Mouse (Mus musculus): Measurements from ENCODE around the gene Pml.

DNA sequence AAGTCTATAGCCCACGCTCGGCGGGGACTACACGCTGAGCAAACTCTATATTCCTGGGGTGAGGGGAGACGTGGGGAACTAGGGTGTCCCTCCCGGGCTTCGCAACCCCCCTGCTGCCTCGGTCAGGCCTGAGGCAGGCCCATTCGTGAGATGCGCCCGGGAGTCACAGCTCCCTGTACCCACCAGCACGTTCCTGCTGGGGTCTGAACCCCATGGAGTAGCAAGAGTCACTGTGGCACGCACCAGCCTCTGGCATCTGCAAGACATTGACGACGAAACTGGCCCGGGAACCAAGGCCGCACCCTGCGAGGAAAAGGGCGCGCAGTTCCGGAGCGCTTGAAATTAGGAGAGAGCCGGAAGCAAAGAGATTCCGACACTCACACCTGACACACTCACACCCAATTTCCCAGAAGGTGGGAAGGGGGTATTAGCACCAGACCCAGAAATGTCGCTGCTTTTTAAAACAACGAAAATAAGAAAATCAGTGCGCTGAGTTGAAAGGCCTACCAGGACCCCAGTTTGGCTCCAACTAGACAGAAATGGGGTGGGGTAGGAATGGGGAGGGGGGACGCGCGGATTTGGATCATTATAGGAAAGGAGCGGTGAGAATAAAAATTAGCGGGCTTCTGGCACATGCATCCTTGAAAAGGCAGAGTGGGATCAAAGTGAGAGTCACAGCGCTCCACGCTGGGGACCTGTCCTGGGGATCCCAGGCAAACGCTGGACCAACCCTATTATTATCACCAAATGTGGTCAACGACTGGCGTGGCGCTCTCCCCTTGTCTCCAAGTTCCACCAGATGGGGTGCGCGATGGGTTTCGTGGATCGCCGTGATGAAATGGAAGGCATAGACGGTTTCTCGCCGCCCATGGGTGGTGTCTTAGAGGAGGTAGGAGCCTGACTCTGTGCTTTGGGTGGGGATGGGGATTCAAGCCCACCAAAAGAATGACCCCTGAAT is 52.7 kb downstream of the Pml start:
- TF ChIP-seq CTCF (conservative IDR thresholded peaks at IDR 0.05; ENCODE audit: low read length) (no peak), POU5F1 (IDR thresholded peaks at IDR 0.05; ENCODE audit: borderline replicate concordance, low read length) (no peak), NANOG (IDR thresholded peaks at IDR 0.05; ENCODE audit: borderline replicate concordance, low read length) (no peak)

All from E14TG2a.4 (cell line).